Mouse (Mus musculus): ENCODE results near the gene Jund. TPM values are rescaled to one million over a fixed set of nuclear protein-coding genes. Genes with fewer than 3 reads are reported as not detected.

Gene Jund
- total RNA-seq, 2 experiments from 2014 or later, result 247 to 264 TPM

DNA sequence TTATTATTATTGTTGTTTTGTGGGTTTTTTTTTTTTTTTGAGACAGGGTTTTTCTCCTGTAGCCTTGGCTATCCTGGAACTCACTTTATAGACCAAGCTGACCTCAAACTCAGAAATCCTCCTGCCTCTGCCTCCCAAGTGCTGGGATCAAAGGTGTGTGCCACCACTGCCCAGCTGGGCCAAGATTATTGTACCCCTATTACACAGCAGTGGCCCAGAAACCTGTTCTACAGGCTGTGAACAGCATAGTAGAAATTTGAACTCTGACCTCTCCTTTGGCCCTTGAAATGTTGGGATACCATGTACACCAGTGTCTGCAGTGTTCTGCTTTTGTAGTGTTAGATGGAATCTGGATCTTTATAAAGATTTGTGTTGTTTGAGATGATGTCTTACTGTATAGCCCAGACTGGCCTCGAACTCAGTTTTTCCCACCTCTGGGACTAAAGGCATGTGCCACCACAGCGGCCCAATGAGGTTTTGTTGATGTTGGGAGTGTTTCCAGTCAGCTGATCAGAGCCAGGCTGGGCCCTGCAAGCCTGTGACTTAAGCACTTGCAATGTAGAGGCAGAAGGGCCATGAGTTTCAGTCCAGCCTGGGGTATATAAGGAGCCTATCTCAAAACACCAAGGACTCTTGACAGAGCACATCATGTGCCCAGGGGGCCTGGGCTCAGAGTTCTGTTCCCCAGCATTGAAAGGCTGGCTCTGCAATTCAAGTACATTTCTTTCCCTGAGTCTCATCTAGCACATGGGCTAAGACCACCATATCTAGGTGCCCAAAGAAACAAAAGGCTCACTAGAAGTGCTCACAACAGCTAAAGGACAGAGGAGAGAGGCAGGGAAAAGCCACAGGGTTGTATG, 3.5 kb downstream of the Jund start:
- intact Hi-C loops (cut with DNase I), result no loop called here
- Histone ChIP-seq H3K27ac (peak overlapping the region; percentile 4; the same call in 1 of the 2 replicates), H3K4me3 (no peak overlapping the region)
- DNase-seq (ENCODE audit: extremely low spot score in 1 of 2, low spot score in 2 of 2), result no peak
- TF ChIP-seq CTCF (IDR thresholded peaks at IDR 0.05), result no peak

DNA sequence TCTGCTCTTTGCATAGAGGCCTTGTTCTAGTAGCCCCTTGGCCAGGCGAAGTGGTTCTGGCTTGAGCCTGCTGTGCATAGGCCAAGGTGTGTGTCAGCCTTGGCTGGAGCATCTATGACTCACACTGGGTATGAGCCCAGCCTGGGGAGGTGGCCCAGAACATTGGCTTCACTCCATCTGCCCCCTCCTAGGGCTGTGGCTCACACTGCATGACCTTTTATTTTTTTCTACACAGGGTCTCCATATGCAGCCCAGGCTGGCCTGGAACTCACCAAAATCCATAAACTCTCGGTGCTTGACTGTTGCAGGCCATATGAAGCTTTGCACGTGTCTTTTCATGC, 4.1 kb downstream of the Jund start:
- no peak overlapping the region for H3K4me3 ChIP-seq
- no peak for DNase-seq (ENCODE audit: extremely low spot score in 1 of 2, low spot score in 2 of 2)
- no peak for TF ChIP-seq CTCF (IDR thresholded peaks at IDR 0.05)
- intact Hi-C loops (cut with DNase I), result no loop called here
- peak overlapping the region; percentile 4; the same call in 1 of the 2 replicates for H3K27ac ChIP-seq

DNA sequence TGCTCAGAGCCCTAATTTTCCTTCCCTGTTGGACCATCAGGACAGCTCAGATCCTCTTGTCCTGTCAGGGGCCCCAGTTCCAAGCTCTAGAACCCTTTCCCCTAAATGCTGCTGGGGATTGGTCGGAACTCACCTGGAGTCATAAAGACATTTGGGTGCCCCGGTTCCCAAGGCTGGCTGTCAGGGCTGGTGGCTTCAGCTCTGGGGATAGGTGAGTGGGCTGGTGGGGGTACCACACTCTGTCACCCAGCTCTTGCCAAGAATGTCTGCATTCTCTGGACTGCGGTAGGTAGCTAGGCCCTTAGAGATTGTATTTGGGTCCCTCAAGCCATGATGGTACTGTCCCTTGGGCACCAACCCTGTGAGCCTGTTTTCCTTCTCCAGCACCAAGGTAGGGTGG, 4.5 kb downstream of the Jund start, which contains the start of gene Iqcn:
TSS of gene Iqcn (plus strand) at position 171 of the 400 bp plus-strand sequence.
- Histone ChIP-seq H3K4me3 (no peak within 1 kb of the TSS), H3K27ac (peak within 1 kb of the TSS; percentile 4; the same call in 1 of the 2 replicates)
- intact Hi-C loops (cut with DNase I), result no loop called here
- TF ChIP-seq CTCF (IDR thresholded peaks at IDR 0.05), result no peak
- DNase-seq (ENCODE audit: extremely low spot score in 1 of 2, low spot score in 2 of 2), result no peak

DNA sequence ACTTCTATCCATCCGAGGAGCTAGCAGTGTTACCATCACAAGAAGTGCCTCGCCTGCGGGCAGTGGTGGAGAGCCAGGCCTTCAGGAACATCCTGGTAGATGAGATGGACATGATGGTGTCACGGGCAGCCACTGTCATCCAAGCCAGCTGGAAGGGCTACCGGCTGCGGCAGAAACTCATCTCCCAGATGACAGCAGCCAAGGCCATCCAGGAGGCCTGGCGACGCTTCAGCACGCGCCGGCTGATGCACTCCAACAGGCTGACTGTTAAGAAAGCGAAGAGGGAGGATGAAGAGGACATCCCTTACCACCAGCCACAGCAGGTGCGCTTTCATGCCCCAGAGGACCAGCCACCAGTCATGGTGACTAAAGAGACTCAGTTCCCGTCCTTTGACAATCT, 9.5 kb downstream of the Jund start:
- no peak overlapping the region for H3K27ac ChIP-seq
- H3K4me3 ChIP-seq, result no peak overlapping the region
- intact Hi-C loops (cut with DNase I), result no loop called here
- no peak for DNase-seq (ENCODE audit: extremely low spot score in 1 of 2, low spot score in 2 of 2)
- no peak for TF ChIP-seq CTCF (IDR thresholded peaks at IDR 0.05)

DNA sequence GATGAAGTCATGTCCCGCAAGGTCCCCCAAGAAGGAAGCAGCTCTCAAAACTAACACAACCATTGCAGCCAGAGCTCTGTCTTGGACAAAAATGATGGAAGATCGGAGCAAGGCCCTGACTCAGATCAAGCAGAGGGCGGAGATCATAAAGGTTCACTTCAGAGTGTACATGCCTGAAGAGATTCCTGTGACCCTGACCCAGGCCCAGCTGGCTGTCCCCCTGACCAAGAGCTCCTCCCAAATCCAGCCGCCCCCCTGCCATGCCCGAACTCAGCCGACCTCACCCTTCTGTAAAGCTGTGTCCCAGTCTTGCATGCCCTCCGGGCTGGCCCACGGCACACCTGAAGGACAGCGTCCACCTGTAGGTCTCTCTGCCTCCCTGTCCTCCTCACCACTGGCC, 11.0 kb downstream of the Jund start:
- TF ChIP-seq CTCF (IDR thresholded peaks at IDR 0.05), result no peak
- intact Hi-C loops (cut with DNase I), result no loop called here
- Histone ChIP-seq H3K27ac (no peak overlapping the region), H3K4me3 (no peak overlapping the region)
- no peak for DNase-seq (ENCODE audit: extremely low spot score in 1 of 2, low spot score in 2 of 2)

DNA sequence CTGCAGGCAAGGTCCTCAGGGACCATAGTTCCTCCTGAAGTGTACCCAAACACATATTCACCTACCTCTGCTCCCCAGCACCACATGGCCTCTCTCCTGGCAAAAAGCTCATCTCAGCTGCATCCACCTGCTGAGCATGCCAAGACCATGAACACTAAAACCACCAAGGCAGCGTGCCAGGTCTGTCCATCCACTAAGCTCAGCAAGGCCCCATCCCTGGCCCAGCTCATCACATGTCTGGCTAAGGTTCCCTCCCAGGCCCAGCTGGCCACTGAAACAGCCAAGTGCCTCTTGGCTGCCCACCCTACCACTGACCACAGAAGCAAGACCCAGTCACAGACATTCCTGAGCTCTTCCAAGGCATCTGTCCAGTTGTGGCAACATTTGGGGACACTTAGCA, 11.5 kb downstream of the Jund start:
- Histone ChIP-seq H3K4me3 (no peak overlapping the region), H3K27ac (no peak overlapping the region)
- TF ChIP-seq CTCF (IDR thresholded peaks at IDR 0.05), result no peak
- no peak for DNase-seq (ENCODE audit: extremely low spot score in 1 of 2, low spot score in 2 of 2)
- intact Hi-C loops (cut with DNase I), result no loop called here

DNA sequence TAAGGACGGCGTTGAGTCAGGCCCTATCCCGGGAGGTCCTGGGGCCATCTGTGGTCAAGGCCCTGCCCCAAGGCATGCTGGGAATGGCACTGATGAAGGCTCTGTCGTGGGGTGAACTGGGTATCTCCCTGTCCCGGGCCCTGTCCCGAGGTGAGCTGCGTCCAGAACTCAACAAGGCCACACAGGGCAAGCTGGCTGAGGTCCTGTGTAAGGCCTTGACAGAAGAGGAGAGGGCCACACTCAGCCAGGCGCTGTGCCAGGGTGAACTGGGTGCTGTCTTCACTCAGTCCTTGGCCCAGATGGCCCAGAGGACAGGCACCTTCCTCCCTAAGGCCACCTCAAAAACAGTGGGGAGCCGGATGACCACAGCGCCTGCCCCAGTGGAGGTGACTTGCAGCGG, 12.3 kb downstream of the Jund start:
- TF ChIP-seq CTCF (IDR thresholded peaks at IDR 0.05), result no peak
- intact Hi-C loops (cut with DNase I), result no loop called here

DNA sequence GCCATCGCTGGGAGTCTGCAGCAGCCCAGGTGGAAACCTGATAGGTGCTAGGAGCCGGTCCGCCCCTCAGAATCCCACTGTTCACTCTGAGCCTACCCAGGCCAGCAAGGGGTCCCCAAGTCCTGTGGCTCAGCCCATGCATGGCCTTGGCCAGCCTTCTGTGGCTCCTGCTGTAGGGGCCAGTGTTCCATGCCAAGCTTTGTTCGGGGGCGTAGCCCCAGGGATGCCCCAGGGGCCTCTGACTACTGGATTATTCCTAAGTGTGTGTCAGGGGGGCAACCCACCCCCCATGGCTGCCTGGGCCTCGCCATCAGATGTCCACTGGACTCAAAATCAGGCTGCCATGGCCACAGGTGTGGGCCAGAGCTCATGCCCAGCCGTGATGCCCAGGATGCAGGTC, 15.2 kb downstream of the Jund start:
- no peak for DNase-seq (ENCODE audit: extremely low spot score in 1 of 2, low spot score in 2 of 2)

More for the DNA sequence above, 12.3 kb downstream of the Jund start:
- Histone ChIP-seq H3K4me3 (no peak overlapping the region), H3K27ac (no peak overlapping the region)
- no peak for DNase-seq (ENCODE audit: extremely low spot score in 1 of 2, low spot score in 2 of 2)

DNA sequence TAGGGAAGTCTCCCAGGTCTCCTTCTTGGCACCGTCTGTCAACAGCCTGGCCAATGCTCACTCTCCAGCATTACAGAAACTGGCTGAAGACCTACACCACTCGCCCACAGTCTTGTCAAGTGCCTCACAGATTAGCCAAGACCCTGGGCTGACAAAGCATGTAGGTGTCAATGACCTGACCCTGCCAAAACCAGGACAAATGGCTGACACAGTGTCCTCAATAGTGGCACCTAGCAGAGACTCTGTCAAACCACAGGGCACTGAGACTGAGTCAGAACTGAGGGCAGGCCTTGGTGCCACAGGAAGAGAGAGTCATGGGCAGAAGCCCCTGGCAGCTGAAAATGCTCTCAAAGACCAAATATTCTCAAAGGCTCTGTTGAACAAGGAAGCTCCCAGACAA, 16.3 kb downstream of the Jund start:
- TF ChIP-seq CTCF (IDR thresholded peaks at IDR 0.05), result no peak
- Histone ChIP-seq H3K27ac (no peak overlapping the region), H3K4me3 (no peak overlapping the region)
- intact Hi-C loops (cut with DNase I), result no loop called here
- DNase-seq (ENCODE audit: extremely low spot score in 1 of 2, low spot score in 2 of 2), result no peak

More for the DNA sequence above, 15.2 kb downstream of the Jund start:
- H3K27ac ChIP-seq, result no peak overlapping the region
- H3K4me3 ChIP-seq, result no peak overlapping the region
- TF ChIP-seq CTCF (IDR thresholded peaks at IDR 0.05), result no peak
- intact Hi-C loops (cut with DNase I), result no loop called here

DNA sequence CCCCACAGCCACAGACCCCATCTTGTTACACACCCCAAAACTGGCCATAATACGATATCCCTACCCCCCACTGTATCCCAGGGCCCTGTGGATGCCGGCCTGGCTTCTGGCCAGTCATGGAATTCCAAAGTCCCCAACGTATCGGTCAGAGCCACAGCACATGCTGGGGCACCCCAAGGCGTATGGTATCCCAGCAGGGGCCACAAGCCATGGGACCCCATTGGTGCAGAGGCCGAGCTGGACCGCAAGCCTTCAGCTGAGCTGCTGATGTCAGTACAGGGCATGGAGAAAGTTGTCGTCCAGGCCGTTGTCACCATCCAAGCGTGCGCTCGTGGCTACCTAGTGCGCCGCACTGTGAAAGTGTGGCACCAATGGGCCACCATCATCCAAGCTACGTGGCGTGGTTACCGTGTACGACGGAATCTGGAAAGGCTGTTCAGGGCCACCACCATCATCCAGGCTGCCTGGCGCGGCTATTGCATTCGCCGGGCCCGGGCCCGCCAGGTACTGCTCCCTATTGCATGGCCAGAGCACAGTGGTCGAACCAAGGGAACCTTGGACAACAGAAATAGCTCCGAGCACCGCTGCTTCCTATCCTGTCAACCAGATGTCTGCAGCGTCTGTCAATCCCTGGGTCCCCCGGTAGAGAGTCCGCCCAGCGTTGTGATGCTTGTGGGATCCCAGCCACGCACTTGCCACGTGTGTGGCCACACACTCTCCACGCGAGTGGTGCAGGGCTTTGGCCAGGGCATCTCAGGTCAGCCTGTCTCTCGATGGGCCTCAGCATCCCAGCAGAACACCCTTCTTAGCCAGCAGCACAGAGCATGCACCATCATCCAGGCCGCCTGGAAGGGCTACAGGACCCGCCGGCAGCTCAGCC, 18.0 kb downstream of the Jund start:
- Histone ChIP-seq H3K4me3 (no peak overlapping the region), H3K27ac (no peak overlapping the region)
- intact Hi-C loops (cut with DNase I), result no loop called here
- TF ChIP-seq CTCF (IDR thresholded peaks at IDR 0.05), result no peak
- DNase-seq (ENCODE audit: extremely low spot score in 1 of 2, low spot score in 2 of 2), result no peak

DNA sequence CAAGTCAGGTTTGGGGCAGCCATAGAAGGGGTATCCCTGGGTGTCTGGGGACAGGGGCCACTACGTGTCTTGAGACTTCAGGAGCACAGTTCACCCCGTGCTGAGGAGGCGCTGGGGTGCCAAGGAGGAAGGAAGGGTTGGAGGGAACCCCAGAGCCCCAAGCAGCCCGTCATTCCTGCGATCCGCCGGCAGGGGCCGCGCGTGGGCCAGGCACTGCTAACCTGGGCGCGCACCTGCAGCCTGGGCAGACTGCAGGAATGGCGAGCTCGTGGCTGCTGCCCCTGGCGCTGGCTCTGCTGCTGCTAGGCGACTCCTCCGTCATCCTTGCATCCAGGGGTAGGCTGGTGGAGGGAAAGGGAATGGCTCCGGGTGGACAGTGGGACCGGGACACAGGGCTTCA, 19.5 kb downstream of the Jund start, which contains the start of gene Gm3336:
TSS of gene Gm3336 (plus strand) at position 247 of the 400 bp plus-strand sequence.
- Histone ChIP-seq H3K4me3 (no peak within 1 kb of the TSS), H3K27ac (no peak within 1 kb of the TSS)
- intact Hi-C loops (cut with DNase I), result no loop called here
- DNase-seq (ENCODE audit: extremely low spot score in 1 of 2, low spot score in 2 of 2), result peak; percentile 57 to 72
- peak; percentile 96 for TF ChIP-seq CTCF (IDR thresholded peaks at IDR 0.05)

DNA sequence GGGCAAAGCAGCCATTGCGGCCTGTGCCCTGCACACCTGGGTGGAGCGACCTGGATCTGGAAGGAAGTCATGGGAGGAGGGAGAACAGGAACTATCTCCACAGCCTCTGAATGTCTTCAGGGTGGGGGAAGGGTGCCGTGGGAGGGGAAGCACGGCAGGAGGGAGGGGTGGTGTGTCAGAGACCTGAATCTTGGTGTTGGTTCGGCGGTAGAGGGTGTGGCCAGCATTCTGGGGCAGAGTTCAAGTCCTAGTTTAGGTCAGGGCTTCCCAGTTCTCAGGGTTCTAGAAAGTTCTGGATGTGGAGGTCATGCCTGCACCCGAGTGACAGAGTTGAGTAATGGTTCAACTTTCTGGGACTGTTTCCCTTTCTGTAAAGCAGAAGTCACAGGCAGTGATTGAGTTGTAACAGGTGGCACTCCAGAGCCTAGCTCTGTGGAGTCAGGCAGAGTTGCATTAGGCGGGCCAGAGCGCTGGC, 21.1 kb downstream of the Jund start:
- DNase-seq (ENCODE audit: extremely low spot score in 1 of 2, low spot score in 2 of 2), result no peak
- H3K4me3 ChIP-seq, result no peak overlapping the region
- H3K27ac ChIP-seq, result no peak overlapping the region
- TF ChIP-seq CTCF (IDR thresholded peaks at IDR 0.05), result no peak
- intact Hi-C loops (cut with DNase I), result loop anchor here (1.0 kb wide), 3 partner anchors 32 to 120 kb away; no protein-coding TSS in a partner anchor

Data from left cerebral cortex, adult 2 months (tissue).